Mouse (Mus musculus): ENCODE results near the gene Ccni.

The Ccni gene

GRCm38 (mm10) chr5:93201181-93201580 is 5.1 kb downstream of the Ccni start:
- peak; percentile 30 for DNase-seq (ENCODE audit: low read depth, low spot score)

- DNase-seq (ENCODE audit: low read depth, low spot score), result no peak
These were observed 8.1 kb downstream of the Ccni start for GRCm38 (mm10) chr5:93198232-93198631.

- no peak for DNase-seq (ENCODE audit: low read depth, low spot score)
These were observed 15.9 kb downstream of the Ccni start for GRCm38 (mm10) chr5:93190428-93190827.

GRCm38 (mm10) chr5:93189607-93190006 is 16.7 kb downstream of the Ccni start:
- DNase-seq (ENCODE audit: low read depth, low spot score), result no peak

- DNase-seq (ENCODE audit: low read depth, low spot score), result no peak
These were observed 21.7 kb downstream of the Ccni start for GRCm38 (mm10) chr5:93184548-93184947.

GRCm38 (mm10) chr5:93183311-93183710 is 23.0 kb downstream of the Ccni start:
- no peak for DNase-seq (ENCODE audit: low read depth, low spot score)

- no peak for DNase-seq (ENCODE audit: low read depth, low spot score)
These were observed 26.0 kb downstream of the Ccni start for GRCm38 (mm10) chr5:93180252-93180651.

GRCm38 (mm10) chr5:93178616-93179015 is 27.7 kb downstream of the Ccni start:
- no peak for DNase-seq (ENCODE audit: low read depth, low spot score)

- DNase-seq (ENCODE audit: low read depth, low spot score), result no peak
These were observed 31.6 kb downstream of the Ccni start for GRCm38 (mm10) chr5:93174675-93175074.

GRCm38 (mm10) chr5:93172536-93172935 is 33.8 kb downstream of the Ccni start:
- no peak for DNase-seq (ENCODE audit: low read depth, low spot score)

- no peak for DNase-seq (ENCODE audit: low read depth, low spot score)
These were observed 34.9 kb downstream of the Ccni start for GRCm38 (mm10) chr5:93171420-93171819.

- DNase-seq (ENCODE audit: low read depth, low spot score), result no peak
These were observed 37.6 kb downstream of the Ccni start for GRCm38 (mm10) chr5:93168654-93169053.

GRCm38 (mm10) chr5:93167919-93168516 is 38.3 kb downstream of the Ccni start:
- DNase-seq (ENCODE audit: low read depth, low spot score), result no peak

GRCm38 (mm10) chr5:93163541-93163940 is 42.8 kb downstream of the Ccni start:
- DNase-seq (ENCODE audit: low read depth, low spot score), result peak; percentile 54

- no peak for DNase-seq (ENCODE audit: low read depth, low spot score)
These were observed 51.9 kb downstream of the Ccni start for GRCm38 (mm10) chr5:93154401-93154800.

- DNase-seq (ENCODE audit: low read depth, low spot score), result no peak
These were observed 53.8 kb downstream of the Ccni start for GRCm38 (mm10) chr5:93152451-93152850.

GRCm38 (mm10) chr5:93151985-93152384 is 54.3 kb downstream of the Ccni start:
- no peak for DNase-seq (ENCODE audit: low read depth, low spot score)

- DNase-seq (ENCODE audit: low read depth, low spot score), result no peak
These were observed 56.1 kb downstream of the Ccni start for GRCm38 (mm10) chr5:93149969-93150777.

GRCm38 (mm10) chr5:93145504-93145903 is 60.8 kb downstream of the Ccni start:
- DNase-seq (ENCODE audit: low read depth, low spot score), result no peak

- no peak for DNase-seq (ENCODE audit: low read depth, low spot score)
These were observed 61.4 kb downstream of the Ccni start for GRCm38 (mm10) chr5:93144874-93145273.

- DNase-seq (ENCODE audit: low read depth, low spot score), result no peak
These were observed 62.8 kb downstream of the Ccni start for GRCm38 (mm10) chr5:93143360-93144091.

GRCm38 (mm10) chr5:93140747-93141146 is 65.5 kb downstream of the Ccni start:
- DNase-seq (ENCODE audit: low read depth, low spot score), result no peak

- no peak for DNase-seq (ENCODE audit: low read depth, low spot score)
These were observed 66.9 kb downstream of the Ccni start for GRCm38 (mm10) chr5:93139350-93139749.
